In the genomic region with DNA sequence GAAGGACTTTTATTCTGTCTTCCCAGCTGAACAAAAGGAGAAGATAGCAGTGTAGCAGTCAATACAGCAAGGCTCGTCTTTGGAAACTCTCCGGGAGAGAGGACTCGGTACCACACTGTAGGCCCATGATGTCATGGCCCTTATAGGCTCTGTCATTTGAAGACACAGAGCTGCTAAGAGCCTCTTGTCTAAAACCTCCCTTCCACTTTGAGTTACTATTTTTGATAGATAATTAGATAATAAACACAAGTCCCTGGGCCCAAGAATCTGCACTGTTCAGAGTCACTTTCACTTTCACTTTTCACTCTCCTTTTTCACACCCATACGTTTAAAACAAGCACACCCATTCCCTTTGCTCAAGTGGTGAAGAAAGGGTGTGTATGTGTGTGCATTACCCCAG, we compare ENCODE assay signal across 14 mouse cellular contexts. TPM values are rescaled to one million over a fixed set of nuclear protein-coding genes. Genes with fewer than 3 reads are reported as not detected.
A peak's percentile ranks its signal among the peaks of the same experiment; 100 is the strongest.
DNase-seq lines count a peak whose midpoint lies in the region; ATAC-seq and TF ChIP-seq lines count a peak whose summit lies in the region.
"Had no signal": no experiment of that assay in that cellular context is flagged by ENCODE, and none has a peak within 500 bp of the region (broad histone marks: within the 10 kb centered on the region; RNA-seq: fewer than 3 reads in every experiment).

No protein-coding gene starts in this region.

- peak; percentile 79 for ATAC-seq in erythroblast, adult 5-6 weeks (replicated peaks; ENCODE audit: low FRiP score, poor library complexity, severe bottlenecking)
- peak; percentile 34; the same call in 1 of the 2 replicates for ATAC-seq in liver, postnatal 0 days
- ATAC-seq in neural tube, embryonic 15.5 days (ENCODE audit: low FRiP score) = no peak

- TF ChIP-seq CTCF in heart, adult 2 months (IDR thresholded peaks at IDR 0.05) = no peak
- no peak for TF ChIP-seq CTCF in liver, postnatal 0 days (IDR thresholded peaks at IDR 0.05; ENCODE audit: low read depth)

- H3K36me3 ChIP-seq in heart, adult 2 months (ENCODE audit: control insufficient read depth, insufficient read depth, low read length) = peaks cover 16% of the 10 kb centered on the region
- peaks cover 18% of the 10 kb centered on the region for H3K36me3 ChIP-seq in liver, postnatal 0 days (replicated peaks; ENCODE audit: insufficient read depth, low read length)
- H3K36me3 ChIP-seq in neural tube, embryonic 15.5 days = no peaks in the 10 kb centered on the region
- H3K36me3 ChIP-seq: hindbrain, embryonic 15.5 days had no signal

- peak overlapping the region; percentile 19 for H3K27ac ChIP-seq in heart, adult 2 months
- H3K27ac ChIP-seq in liver, postnatal 0 days (ENCODE audit: low read depth) = peak overlapping the region; percentile 84
- no peak overlapping the region for H3K27ac ChIP-seq in neural tube, embryonic 15.5 days (replicated peaks)
- H3K27ac ChIP-seq: embryonic facial prominence, embryonic 12.5 days; hindbrain, embryonic 15.5 days had no signal

- peaks cover 7% of the 10 kb centered on the region for H3K4me1 ChIP-seq in heart, adult 2 months (ENCODE audit: control insufficient read depth, insufficient read depth, low read length)
- peaks cover 13% of the 10 kb centered on the region for H3K4me1 ChIP-seq in liver, postnatal 0 days (ENCODE audit: insufficient read depth)
- H3K4me1 ChIP-seq in neural tube, embryonic 15.5 days = no peaks in the 10 kb centered on the region
- H3K4me1 ChIP-seq: embryonic facial prominence, embryonic 12.5 days; hindbrain, embryonic 15.5 days had no signal

- no peak for DNase-seq in heart, adult 2 months
- no peak for DNase-seq in heart, postnatal 10 days
- DNase-seq in A20 (ENCODE audit: low read depth, low spot score) = peak; percentile 13
- DNase-seq in liver, postnatal 0 days = no peak
- DNase-seq in cerebellum, adult 8-10 months = no peak
- DNase-seq in urinary bladder, adult 2 months (ENCODE audit: low spot score) = no peak
- DNase-seq: B cell, adult 2 months; layer of hippocampus, adult 9-11 months had no signal

- no peak for TF ChIP-seq POLR2A in heart, adult 2 months (IDR thresholded peaks at IDR 0.05; ENCODE audit: insufficient read depth, low read depth, low read length)

- H3K9ac ChIP-seq in heart, adult 2 months (ENCODE audit: low read depth, low read length) = peak overlapping the region; percentile 60
- H3K9ac ChIP-seq in liver, postnatal 0 days (replicated peaks) = peak overlapping the region; percentile 31; the same call in 1 of the 2 replicates
- no peak overlapping the region for H3K9ac ChIP-seq in neural tube, embryonic 15.5 days (replicated peaks)
- H3K9ac ChIP-seq: embryonic facial prominence, embryonic 12.5 days; hindbrain, embryonic 15.5 days had no signal

- peak overlapping the region; percentile 19 for H3K4me3 ChIP-seq in heart, adult 2 months
- peak overlapping the region; percentile 27 for H3K4me3 ChIP-seq in liver, postnatal 0 days (ENCODE audit: low read depth, low read length)
- H3K4me3 ChIP-seq in neural tube, embryonic 15.5 days (replicated peaks) = no peak overlapping the region
- H3K4me3 ChIP-seq: embryonic facial prominence, embryonic 12.5 days; hindbrain, embryonic 15.5 days had no signal

- no peak for TF ChIP-seq EP300 in heart, adult 2 months (IDR thresholded peaks at IDR 0.05; ENCODE audit: insufficient read depth, low read depth, low read length)
- no peak for TF ChIP-seq EP300 in liver, postnatal 0 days (IDR thresholded peaks at IDR 0.05; ENCODE audit: low read depth)

- H3K4me2 ChIP-seq in liver, postnatal 0 days (ENCODE audit: low read depth, low read length) = peak overlapping the region; percentile 69
- H3K4me2 ChIP-seq in neural tube, embryonic 15.5 days = no peak overlapping the region
- H3K4me2 ChIP-seq: embryonic facial prominence, embryonic 12.5 days; hindbrain, embryonic 15.5 days had no signal

- H3K79me2 ChIP-seq in heart, adult 2 months (replicated peaks; ENCODE audit: control insufficient read depth, insufficient read depth, low read length) = no peaks in the 10 kb centered on the region

- intact Hi-C loops in heart, adult 2 months (cut with DNase I) = no loop called here
- intact Hi-C loops in heart, postnatal 10 days (cut with DNase I) = no loop called here

- H3K27me3 ChIP-seq in heart, adult 2 months (ENCODE audit: control insufficient read depth, insufficient read depth, low read length) = no peaks in the 10 kb centered on the region
- no peaks in the 10 kb centered on the region for H3K27me3 ChIP-seq in liver, postnatal 0 days (ENCODE audit: insufficient read depth, low read length)
- H3K27me3 ChIP-seq in neural tube, embryonic 15.5 days (replicated peaks) = no peaks in the 10 kb centered on the region
- H3K27me3 ChIP-seq: embryonic facial prominence, embryonic 12.5 days; hindbrain, embryonic 15.5 days had no signal

- H3K9me3 ChIP-seq in liver, postnatal 0 days (ENCODE audit: low read length) = no peaks in the 10 kb centered on the region
- H3K9me3 ChIP-seq in neural tube, embryonic 15.5 days (replicated peaks) = no peaks in the 10 kb centered on the region
- H3K9me3 ChIP-seq: embryonic facial prominence, embryonic 12.5 days; hindbrain, embryonic 15.5 days had no signal

- 41% methylated on average over 4 of the region's 4 CpGs for WGBS in heart, adult 2 months
- 56% methylated on average over 4 of the region's 4 CpGs for WGBS in liver, postnatal 0 days (ENCODE audit: insufficient replicate concordance)
- WGBS in neural tube, embryonic 15.5 days = 85% methylated on average over 4 of the region's 4 CpGs

RNA-seq across cellular contexts. Expression of a gene that starts 9.7 kb away (rescaled TPM):
- 10 to 100 TPM; 25.1 to 27.1 TPM for total RNA-seq in heart, adult 2 months (2021)
- 12.1 and 21.0 TPM in 2 replicates for polyA plus RNA-seq in heart, adult 2 months (2012; rRNA removed)
- total RNA-seq in heart, postnatal 10 days (2021) = 10 to 100 TPM; 21.5 to 24.8 TPM
- not detected in 2 replicates for total RNA-seq in erythroblast, adult 5-6 weeks (2015; ENCODE audit: low replicate concordance)
- total RNA-seq in erythroblast, adult 5-6 weeks (2017; ENCODE audit: low replicate concordance) = not detected in 2 replicates
- 2.2 and 2.3 TPM in 2 replicates for polyA plus RNA-seq in liver, postnatal 0 days (2015; fragmentation: Nextera tagmentation; extraction: Ambion mirVana)
- polyA plus RNA-seq in neural tube, embryonic 15.5 days (2015; fragmentation: Nextera tagmentation; extraction: Ambion mirVana) = 0.87 and 1.2 TPM in 2 replicates
- polyA plus RNA-seq in urinary bladder, adult 2 months (2012; rRNA removed) = 3.9 and 5.3 TPM in 2 replicates
- polyA plus RNA-seq: neural tube, embryonic 14.5 days had no signal

RNA-seq across cellular contexts. Expression of a gene that starts 16.2 kb away (rescaled TPM):
- 10 to 100 TPM; 11.0 to 14.0 TPM for total RNA-seq in heart, adult 2 months (2021)
- polyA plus RNA-seq in heart, adult 2 months (2012; rRNA removed) = 6.1 and 9.9 TPM in 2 replicates
- 10 to 100 TPM; 14.5 to 16.7 TPM for total RNA-seq in heart, postnatal 10 days (2021)
- total RNA-seq in erythroblast, adult 5-6 weeks (2015; ENCODE audit: low replicate concordance) = 17.8 and 35.2 TPM in 2 replicates
- total RNA-seq in erythroblast, adult 5-6 weeks (2017; ENCODE audit: low replicate concordance) = 19.1 TPM in 2 replicates
- 38.8 and 47.1 TPM in 2 replicates for polyA plus RNA-seq in liver, postnatal 0 days (2015; fragmentation: Nextera tagmentation; extraction: Ambion mirVana)
- 9.6 and 18.7 TPM in 2 replicates for polyA plus RNA-seq in neural tube, embryonic 15.5 days (2015; fragmentation: Nextera tagmentation; extraction: Ambion mirVana)
- 7.6 and 9.5 TPM in 2 replicates for polyA plus RNA-seq in urinary bladder, adult 2 months (2012; rRNA removed)

RNA-seq across cellular contexts. Expression of a gene that starts 43.5 kb away (rescaled TPM):
- not detected for total RNA-seq in heart, adult 2 months (2021)
- polyA plus RNA-seq in heart, adult 2 months (2012; rRNA removed) = not detected in 2 replicates
- total RNA-seq in heart, postnatal 10 days (2021) = not detected
- not detected in 2 replicates for total RNA-seq in erythroblast, adult 5-6 weeks (2015; ENCODE audit: low replicate concordance)
- total RNA-seq in erythroblast, adult 5-6 weeks (2017; ENCODE audit: low replicate concordance) = not detected in 2 replicates
- not detected in 2 replicates for polyA plus RNA-seq in liver, postnatal 0 days (2015; fragmentation: Nextera tagmentation; extraction: Ambion mirVana)
- polyA plus RNA-seq in neural tube, embryonic 15.5 days (2015; fragmentation: Nextera tagmentation; extraction: Ambion mirVana) = not detected in 2 replicates
- not detected in 2 replicates for polyA plus RNA-seq in urinary bladder, adult 2 months (2012; rRNA removed)
- polyA plus RNA-seq: embryonic facial prominence, embryonic 12.5 days; hindbrain, embryonic 15.5 days; limb, embryonic 11.5 days; neural tube, embryonic 14.5 days had no signal
